Mouse (Mus musculus) embryonic facial prominence, embryonic 10.5 days (tissue): ENCODE measurements around the gene Afap1l2. TPM values are rescaled to one million over a fixed set of nuclear protein-coding genes. Genes with fewer than 3 reads are reported as not detected.

Experiments
- DNase-seq: peaks from one replicate; pipeline ENCODE4 v3.0.0-alpha.2; 2017; ENCODE audit warnings: low spot score
- H3K27ac ChIP-seq: fragments of 300-500 bp; sonication (generic); replicated peaks from 2 replicates; pipeline ENCODE4 v1.5.1; 2016; ENCODE audit warnings: mild to moderate bottlenecking
- H3K27me3 ChIP-seq: fragments of 300-500 bp; sonication (generic); replicated peaks from 2 replicates; pipeline ENCODE4 v1.6.1; 2016; ENCODE audit warnings: low read depth, mild to moderate bottlenecking; ENCODE audit not compliant: poor library complexity, severe bottlenecking
- H3K36me3 ChIP-seq: fragments of 300-500 bp; sonication (generic); replicated peaks from 2 replicates; pipeline ENCODE4 v1.6.1; 2016; ENCODE audit warnings: mild to moderate bottlenecking, moderate library complexity
- H3K4me1 ChIP-seq: fragments of 300-500 bp; sonication (generic); 2 replicates; pipeline ENCODE4 v1.6.1; 2016
- H3K4me3 ChIP-seq: fragments of 300-500 bp; sonication (generic); 2 replicates; pipeline ENCODE4 v1.5.1; 2016; ENCODE audit warnings: mild to moderate bottlenecking, moderate library complexity
- H3K9me3 ChIP-seq: fragments of 300-500 bp; sonication (generic); 2 replicates; pipeline ENCODE4 v1.6.1; 2016; ENCODE audit warnings: mild to moderate bottlenecking
- WGBS: fragments of 180-500 bp; shearing (Covaris S2); methylation state at CpG from one replicate; pipeline ENCODE4 v1.1.7; 2016; 5-methylcytosine and 5-hydroxymethylcytosine counted together
- polyA plus RNA-seq: library from polyadenylated mRNA; unstranded; fragments of >200 nt; fragmentation: Nextera tagmentation; extraction: Ambion mirVana; gene quantifications from 2 replicates; pipeline ENCODE4 v1.2.1, GENCODE M21; 2016

Afap1l2 gene
- polyA plus RNA-seq, 1 experiment from 2014 or later: 5.2 TPM

DNA sequence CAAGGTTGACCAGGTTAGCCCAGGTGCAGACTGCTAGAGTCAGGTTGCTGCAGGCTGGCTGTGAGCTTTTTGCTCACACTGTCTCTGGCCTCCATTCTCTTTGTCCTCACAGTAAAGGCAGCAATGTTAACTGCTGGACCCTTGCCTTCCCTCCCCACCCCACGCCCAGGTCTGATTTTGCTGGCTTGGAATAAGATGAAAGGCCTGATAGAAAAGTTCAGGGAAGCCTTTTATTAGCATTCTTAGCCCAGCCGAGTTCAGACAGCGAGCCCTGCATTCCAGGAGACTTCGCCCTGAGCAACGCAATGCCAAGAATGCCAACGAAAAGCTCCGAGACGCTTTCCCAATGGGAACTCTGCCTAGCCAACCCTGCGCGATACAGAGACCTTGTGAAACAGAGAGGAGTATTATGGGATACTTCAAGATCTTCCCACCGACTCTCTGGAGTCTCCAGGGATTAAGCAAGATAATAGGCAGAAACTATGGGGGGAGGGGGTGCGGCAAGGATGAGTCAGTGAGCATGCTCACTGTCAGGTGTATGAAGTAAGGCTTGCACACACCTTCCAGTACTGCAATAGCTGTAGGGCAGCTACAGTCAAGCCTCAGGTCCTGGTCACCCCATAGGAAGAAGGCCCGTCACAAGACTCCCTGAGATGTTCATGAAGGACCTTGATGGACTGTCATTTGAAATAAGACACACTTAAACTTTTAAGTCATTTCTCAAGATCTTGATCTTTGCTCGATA lies 17.5 kb downstream of the Afap1l2 start:
- Histone ChIP-seq H3K27me3 (0 out of 2 replicates have a peak, but pooled peaks cover 5% of the 10 kb centered on the region), H3K27ac (peak overlapping the region; percentile 65), H3K9me3 (no peaks in the 10 kb centered on the region), H3K4me3 (no peak overlapping the region), H3K36me3 (no peaks in the 10 kb centered on the region), H3K4me1 (peaks cover 62% of the 10 kb centered on the region)
- no peak for DNase-seq
- 46% methylated on average over 14 of the region's 14 CpGs for WGBS

GRCm38 (mm10) chr19:56989171-56989570 lies 18.9 kb downstream of the Afap1l2 start:
- no peaks in the 10 kb centered on the region for H3K9me3 ChIP-seq
- H3K27me3 ChIP-seq: 0 out of 2 replicates have a peak, but pooled peaks cover 5% of the 10 kb centered on the region
- no peak for DNase-seq
- 87% methylated on average over 8 of the region's 8 CpGs for WGBS
- no peaks in the 10 kb centered on the region for H3K36me3 ChIP-seq
- H3K4me1 ChIP-seq: peaks cover 55% of the 10 kb centered on the region
- H3K4me3 ChIP-seq: no peak overlapping the region
- H3K27ac ChIP-seq: peak overlapping the region; percentile 78

DNA sequence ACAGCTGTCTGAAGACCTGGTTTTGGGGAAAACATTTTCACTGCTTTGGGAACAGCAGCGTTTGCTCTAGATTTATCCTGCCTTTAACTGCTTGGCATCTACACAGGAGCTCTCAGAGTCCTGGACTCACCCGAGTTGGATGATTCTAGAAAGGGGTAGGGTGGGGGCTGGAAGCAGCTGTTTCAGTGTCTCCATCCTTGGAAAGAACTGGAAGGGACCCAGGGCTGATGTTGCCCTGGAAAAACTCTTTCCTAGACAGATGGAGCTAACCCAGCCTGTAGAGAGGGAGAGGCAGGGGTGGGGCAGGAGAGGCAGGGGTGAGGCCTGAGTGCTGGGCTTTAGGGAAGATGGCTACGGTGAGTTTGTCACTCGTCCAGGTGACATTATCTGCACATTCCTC lies 23.8 kb downstream of the Afap1l2 start:
- Histone ChIP-seq H3K4me1 (peaks cover 36% of the 10 kb centered on the region), H3K4me3 (no peak overlapping the region), H3K27ac (no peak overlapping the region), H3K9me3 (no peaks in the 10 kb centered on the region), H3K27me3 (no peaks in the 10 kb centered on the region), H3K36me3 (no peaks in the 10 kb centered on the region)
- no peak for DNase-seq
- WGBS: 77% methylated on average over 4 of the region's 4 CpGs

DNA sequence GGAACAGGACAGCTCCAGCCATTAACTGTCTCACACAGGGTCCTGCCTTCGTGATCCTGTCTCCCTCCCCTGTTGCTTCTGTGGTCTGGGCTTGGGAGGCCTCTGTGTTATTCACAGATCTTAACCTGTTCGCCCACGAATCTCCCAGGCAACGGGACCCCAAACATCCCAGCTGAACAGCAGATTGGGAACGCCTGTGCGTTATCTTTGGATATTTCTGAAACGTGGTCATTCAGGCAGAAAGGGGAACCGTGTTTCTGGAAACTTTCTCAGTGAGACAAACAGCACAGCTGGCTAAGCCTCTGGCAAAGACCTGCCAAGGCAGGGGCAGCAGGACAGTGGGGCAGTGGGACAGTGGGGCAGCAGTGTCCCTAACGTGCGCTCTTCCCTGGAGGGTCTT lies 24.3 kb downstream of the Afap1l2 start:
- H3K4me1 ChIP-seq: peaks cover 31% of the 10 kb centered on the region
- H3K4me3 ChIP-seq: no peak overlapping the region
- H3K36me3 ChIP-seq: no peaks in the 10 kb centered on the region
- 80% methylated on average over 10 of the region's 10 CpGs for WGBS
- H3K27me3 ChIP-seq: no peaks in the 10 kb centered on the region
- H3K9me3 ChIP-seq: no peaks in the 10 kb centered on the region
- H3K27ac ChIP-seq: no peak overlapping the region
- no peak for DNase-seq

DNA sequence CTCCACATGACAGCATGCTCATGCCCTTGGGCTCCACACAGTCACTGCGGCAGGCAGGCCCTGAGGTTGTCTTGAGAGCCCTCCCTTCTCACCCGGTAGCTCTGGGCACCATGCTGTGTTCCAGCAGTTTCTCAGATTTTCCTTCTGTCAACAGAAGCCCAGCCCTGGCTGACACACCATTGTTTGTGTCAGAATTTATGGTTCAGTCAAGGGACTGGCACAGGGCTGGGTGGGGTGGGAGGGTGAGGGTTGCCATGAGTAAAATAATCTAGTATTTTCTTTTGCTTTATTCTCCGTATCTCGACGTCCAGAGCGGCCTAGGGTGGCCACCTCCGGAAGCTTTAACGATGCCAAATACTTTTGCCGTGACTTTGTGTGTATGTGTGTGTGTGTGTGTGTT lies 26.3 kb downstream of the Afap1l2 start:
- Histone ChIP-seq H3K36me3 (no peaks in the 10 kb centered on the region), H3K4me1 (peaks cover 25% of the 10 kb centered on the region), H3K9me3 (no peaks in the 10 kb centered on the region), H3K27ac (no peak overlapping the region), H3K27me3 (no peaks in the 10 kb centered on the region), H3K4me3 (no peak overlapping the region)
- WGBS: 85% methylated on average over 9 of the region's 9 CpGs
- DNase-seq: no peak

DNA sequence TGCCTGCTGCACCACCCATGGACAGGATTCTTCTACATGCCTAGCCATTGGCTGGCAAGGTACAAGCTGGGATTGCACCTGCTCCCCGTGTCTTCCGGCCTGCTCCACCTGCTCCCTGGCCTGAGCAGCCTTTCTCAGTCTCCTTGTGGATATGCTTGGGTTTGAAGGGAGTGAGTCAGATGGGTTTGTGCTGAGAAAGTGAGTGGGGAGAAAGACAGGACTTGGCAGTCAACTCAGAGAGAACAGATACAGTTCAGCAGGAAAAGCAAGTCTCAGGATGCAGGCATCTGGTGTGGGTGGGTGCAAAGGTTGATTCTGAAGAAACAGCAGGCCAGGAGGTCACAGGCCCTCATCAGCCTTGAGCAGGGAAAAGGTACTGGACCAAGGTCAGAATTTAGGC lies 27.2 kb downstream of the Afap1l2 start:
- Histone ChIP-seq H3K9me3 (no peaks in the 10 kb centered on the region), H3K36me3 (no peaks in the 10 kb centered on the region), H3K4me3 (no peak overlapping the region), H3K27me3 (no peaks in the 10 kb centered on the region), H3K27ac (no peak overlapping the region), H3K4me1 (peaks cover 16% of the 10 kb centered on the region)
- DNase-seq: no peak
- WGBS: 90% methylated on average over 2 of the region's 2 CpGs

- H3K4me1 ChIP-seq: peaks cover 14% of the 10 kb centered on the region
- H3K9me3 ChIP-seq: no peaks in the 10 kb centered on the region
- 0 out of 2 replicates have a peak overlapping the region, but pooled peaks have one; percentile 27 for H3K27ac ChIP-seq
- WGBS: 72% methylated on average over 19 of the region's 19 CpGs
- no peak for DNase-seq
- H3K27me3 ChIP-seq: no peaks in the 10 kb centered on the region
- H3K36me3 ChIP-seq: no peaks in the 10 kb centered on the region
- no peak overlapping the region for H3K4me3 ChIP-seq
Observed at GRCm38 (mm10) chr19:56976962-56977948, 30.8 kb downstream of the Afap1l2 start.

- Histone ChIP-seq H3K9me3 (no peaks in the 10 kb centered on the region), H3K27ac (no peak overlapping the region), H3K36me3 (no peaks in the 10 kb centered on the region), H3K4me1 (peaks cover 14% of the 10 kb centered on the region), H3K27me3 (no peaks in the 10 kb centered on the region), H3K4me3 (no peak overlapping the region)
- WGBS: 87% methylated on average over 5 of the region's 5 CpGs
- no peak for DNase-seq
Observed at GRCm38 (mm10) chr19:56976515-56976914, 31.5 kb downstream of the Afap1l2 start.

- no peaks in the 10 kb centered on the region for H3K36me3 ChIP-seq
Observed at GRCm38 (mm10) chr19:56975502-56975901, 32.5 kb downstream of the Afap1l2 start.

DNA sequence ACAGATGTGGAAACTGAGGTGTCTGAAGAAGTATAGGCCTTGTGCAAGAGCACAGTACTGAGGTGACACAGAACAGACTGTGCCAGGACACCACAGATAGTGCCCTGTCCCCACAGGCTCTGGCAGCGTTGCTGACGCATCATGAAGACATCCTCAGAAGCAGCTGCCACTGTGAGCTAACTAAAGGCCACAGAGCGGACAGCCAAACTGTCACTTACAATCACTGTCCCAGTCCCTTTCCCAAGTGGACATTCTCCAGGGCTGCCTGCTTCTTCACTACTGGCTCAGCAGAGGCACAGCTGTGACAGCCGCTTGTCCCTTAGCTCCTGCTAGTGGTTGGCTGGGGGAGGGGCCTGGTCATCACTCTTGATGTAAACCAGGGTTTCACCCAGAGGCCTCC lies 33.9 kb downstream of the Afap1l2 start:
- Histone ChIP-seq H3K4me3 (no peak overlapping the region), H3K36me3 (no peaks in the 10 kb centered on the region), H3K4me1 (peaks cover 14% of the 10 kb centered on the region), H3K27me3 (no peaks in the 10 kb centered on the region), H3K9me3 (no peaks in the 10 kb centered on the region), H3K27ac (no peak overlapping the region)
- 82% methylated on average over 4 of the region's 4 CpGs for WGBS
- DNase-seq: no peak

More at GRCm38 (mm10) chr19:56975502-56975901, 32.5 kb downstream of the Afap1l2 start:
- Histone ChIP-seq H3K27ac (no peak overlapping the region), H3K27me3 (no peaks in the 10 kb centered on the region), H3K4me1 (peaks cover 14% of the 10 kb centered on the region), H3K4me3 (no peak overlapping the region), H3K9me3 (no peaks in the 10 kb centered on the region)
- 95% methylated on average over 3 of the region's 3 CpGs for WGBS
- DNase-seq: no peak

DNA sequence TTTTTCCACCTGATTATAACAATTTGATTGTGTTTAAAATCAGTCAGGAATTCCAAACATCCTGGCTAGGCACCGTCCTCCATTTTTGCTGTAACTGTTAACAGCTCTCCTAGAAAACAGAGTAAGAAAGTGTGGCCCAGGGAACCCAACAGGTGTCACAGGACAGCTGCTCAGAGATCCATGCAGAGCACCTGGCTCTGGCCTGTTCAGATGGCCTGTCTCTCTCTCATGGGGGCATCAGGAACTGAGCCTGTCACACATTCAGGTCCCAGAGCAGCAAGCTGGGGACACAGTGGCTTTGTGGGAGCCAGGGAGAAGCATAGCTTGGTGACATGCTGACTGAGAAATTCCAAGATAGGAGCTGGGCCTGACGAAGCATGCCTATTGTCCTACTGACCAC lies 35.3 kb downstream of the Afap1l2 start:
- H3K4me3 ChIP-seq: no peak overlapping the region
- no peaks in the 10 kb centered on the region for H3K9me3 ChIP-seq
- no peak overlapping the region for H3K27ac ChIP-seq
- no peaks in the 10 kb centered on the region for H3K27me3 ChIP-seq
- no peaks in the 10 kb centered on the region for H3K36me3 ChIP-seq
- WGBS: 74% methylated on average over 2 of the region's 2 CpGs
- peaks cover 14% of the 10 kb centered on the region for H3K4me1 ChIP-seq
- no peak for DNase-seq

- no peak for DNase-seq
- WGBS: 82% methylated on average over 7 of the region's 7 CpGs
- no peaks in the 10 kb centered on the region for H3K36me3 ChIP-seq
- no peak overlapping the region for H3K4me3 ChIP-seq
- H3K9me3 ChIP-seq: no peaks in the 10 kb centered on the region
- no peaks in the 10 kb centered on the region for H3K27me3 ChIP-seq
- no peak overlapping the region for H3K27ac ChIP-seq
- H3K4me1 ChIP-seq: 0 out of 2 replicates have a peak, but pooled peaks cover 4% of the 10 kb centered on the region
Observed at GRCm38 (mm10) chr19:56971347-56971746, 36.7 kb downstream of the Afap1l2 start.
